In the genomic region with DNA sequence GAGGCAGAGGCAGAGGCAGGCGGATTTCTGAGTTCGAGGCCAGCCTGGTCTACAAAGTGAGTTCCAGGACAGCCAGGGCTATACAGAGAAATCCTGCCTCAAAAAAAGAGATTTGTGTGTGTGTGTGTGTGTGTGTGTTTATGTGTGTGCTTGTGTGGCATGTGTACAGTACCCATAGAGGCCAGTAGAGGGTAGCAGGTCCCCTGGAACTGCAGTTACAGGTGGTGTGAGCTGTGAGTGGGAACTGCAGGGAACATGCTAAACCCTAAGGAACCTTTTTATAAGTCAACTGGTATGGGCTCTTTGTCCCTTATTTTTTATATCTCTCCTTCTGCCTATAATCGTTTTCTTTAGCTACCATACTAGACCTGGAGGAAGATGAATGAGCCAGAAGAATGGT, we compare ENCODE assay signal across 13 mouse cellular contexts. TPM values are rescaled to one million over a fixed set of nuclear protein-coding genes. Genes with fewer than 3 reads are reported as not detected.
DNase-seq lines count a peak whose midpoint lies in the region; ATAC-seq and TF ChIP-seq lines count a peak whose summit lies in the region.
"Had no signal": no experiment of that assay in that cellular context is flagged by ENCODE, and none has a peak within 500 bp of the region (broad histone marks: within the 10 kb centered on the region; RNA-seq: fewer than 3 reads in every experiment).

No protein-coding gene starts in this region.

- no peak overlapping the region for H3K4me3 ChIP-seq in lung, embryonic 14.5 days (ENCODE audit: low read depth, low read length)
- no peak overlapping the region for H3K4me3 ChIP-seq in lung, adult 2 months (replicated peaks; ENCODE audit: extremely low read depth, low read depth, low read length)
- no peak overlapping the region for H3K4me3 ChIP-seq in forebrain, embryonic 13.5 days
- H3K4me3 ChIP-seq: lung, embryonic 15.5 days; midbrain, embryonic 13.5 days had no signal

- peaks cover 2% of the 10 kb centered on the region; the same call in 1 of the 2 replicates for H3K4me1 ChIP-seq in lung, embryonic 14.5 days (ENCODE audit: insufficient read depth)
- no peaks in the 10 kb centered on the region; the same call in 1 of the 2 replicates for H3K4me1 ChIP-seq in lung, adult 2 months (ENCODE audit: control insufficient read depth, insufficient read depth, low read length)
- peaks cover 5% of the 10 kb centered on the region for H3K4me1 ChIP-seq in forebrain, embryonic 13.5 days

- no peak overlapping the region for H3K4me2 ChIP-seq in lung, embryonic 14.5 days
- H3K4me2 ChIP-seq in forebrain, embryonic 13.5 days = no peak overlapping the region
- H3K4me2 ChIP-seq: lung, embryonic 15.5 days; midbrain, embryonic 13.5 days had no signal

- TF ChIP-seq POLR2A in lung, adult 2 months (IDR thresholded peaks at IDR 0.05; ENCODE audit: borderline replicate concordance, extremely low read depth, low read depth, low read length) = no peak

- TF ChIP-seq CTCF in lung, embryonic 14.5 days (IDR thresholded peaks at IDR 0.05; ENCODE audit: low read depth) = peak; percentile 37
- no peak for TF ChIP-seq CTCF in lung, adult 2 months (IDR thresholded peaks at IDR 0.05; ENCODE audit: insufficient read depth, low read length)

- H3K9me3 ChIP-seq in lung, embryonic 14.5 days (ENCODE audit: low read depth, low read length) = no peaks in the 10 kb centered on the region
- no peaks in the 10 kb centered on the region for H3K9me3 ChIP-seq in forebrain, embryonic 13.5 days (replicated peaks)
- H3K9me3 ChIP-seq: lung, embryonic 15.5 days; midbrain, embryonic 13.5 days had no signal

- no peak overlapping the region for H3K27ac ChIP-seq in lung, embryonic 14.5 days (ENCODE audit: low read depth)
- H3K27ac ChIP-seq in forebrain, embryonic 13.5 days = no peak overlapping the region
- H3K27ac ChIP-seq: lung, embryonic 15.5 days; midbrain, embryonic 13.5 days had no signal

- ATAC-seq in lung, embryonic 14.5 days (ENCODE audit: insufficient read depth) = no peak
- no peak for ATAC-seq in forebrain, embryonic 13.5 days
- ATAC-seq: midbrain, embryonic 13.5 days had no signal

- no peak overlapping the region for H3K9ac ChIP-seq in lung, embryonic 14.5 days
- no peak overlapping the region for H3K9ac ChIP-seq in forebrain, embryonic 13.5 days
- H3K9ac ChIP-seq: lung, embryonic 15.5 days; midbrain, embryonic 13.5 days had no signal

- no peaks in the 10 kb centered on the region for H3K36me3 ChIP-seq in lung, embryonic 14.5 days (ENCODE audit: insufficient read depth)
- H3K36me3 ChIP-seq in forebrain, embryonic 13.5 days (ENCODE audit: poor library complexity, severe bottlenecking) = no peaks in the 10 kb centered on the region
- H3K36me3 ChIP-seq: lung, embryonic 15.5 days; midbrain, embryonic 13.5 days had no signal

- H3K27me3 ChIP-seq in lung, embryonic 14.5 days (ENCODE audit: insufficient read depth, low read length) = no peaks in the 10 kb centered on the region
- H3K27me3 ChIP-seq in forebrain, embryonic 13.5 days = peaks cover 32% of the 10 kb centered on the region
- H3K27me3 ChIP-seq: midbrain, embryonic 13.5 days had no signal

- DNase-seq in cerebellum, postnatal 10 days = peak; percentile 28 to 42
- no peak for DNase-seq in cerebellum, adult 18-20 months
- DNase-seq in lung, embryonic 14.5 days = no peak
- DNase-seq in lung, adult 2 months = no peak
- DNase-seq in T-cell, adult 2 months (ENCODE audit: low spot score) = peak; percentile 33
- DNase-seq in thymus, postnatal 0 days (ENCODE audit: low spot score) = peak; percentile 22
- no peak for DNase-seq in cerebellum, adult 11 months
- DNase-seq: adrenal gland, postnatal 25 days; gastrocnemius, postnatal 14 days; kidney, postnatal 10 days had no signal

- WGBS in lung, embryonic 14.5 days = 74% methylated on average over 2 of the region's 3 CpGs
- 72% methylated on average over 2 of the region's 3 CpGs for WGBS in lung, adult 2 months
- 83% methylated on average over 3 of the region's 3 CpGs for WGBS in forebrain, embryonic 13.5 days

RNA-seq across cellular contexts. Expression of a gene that starts 3.8 kb away (rescaled TPM):
- 90.2 and 90.9 TPM in 2 replicates for polyA plus RNA-seq in lung, embryonic 14.5 days (2014; fragmentation: Nextera tagmentation; extraction: Ambion mirVana)
- 32.7 and 45.8 TPM in 2 replicates for polyA plus RNA-seq in lung, adult 2 months (2012; rRNA removed)
- 32.4 and 34.9 TPM in 2 replicates for polyA plus RNA-seq in thymus, postnatal 0 days (2015; fragmentation: Nextera tagmentation; extraction: Ambion mirVana)
- polyA plus RNA-seq in forebrain, embryonic 13.5 days (2015; fragmentation: Nextera tagmentation; extraction: Ambion mirVana) = 59.4 and 65.7 TPM in 2 replicates

RNA-seq across cellular contexts. Expression of a gene that starts 49.0 kb away (rescaled TPM):
- 2.6 and 3.7 TPM in 2 replicates for polyA plus RNA-seq in lung, embryonic 14.5 days (2014; fragmentation: Nextera tagmentation; extraction: Ambion mirVana)
- 45.0 and 52.8 TPM in 2 replicates for polyA plus RNA-seq in lung, adult 2 months (2012; rRNA removed)
- 5.8 and 7.3 TPM in 2 replicates for polyA plus RNA-seq in thymus, postnatal 0 days (2015; fragmentation: Nextera tagmentation; extraction: Ambion mirVana)
- polyA plus RNA-seq in forebrain, embryonic 13.5 days (2015; fragmentation: Nextera tagmentation; extraction: Ambion mirVana) = 0.91 and 1.1 TPM in 2 replicates

Comparison
In these comparisons a context has a peak if more than half of its experiments do, and no peak if none do; other contexts are left out.
1. DNase-seq: peak in cerebellum, postnatal 10 days (2 of 2), T-cell, adult 2 months (single experiment) and thymus, postnatal 0 days (single experiment); none in cerebellum, adult 18-20 months (0 of 2), lung, embryonic 14.5 days (single experiment), lung, adult 2 months (single experiment) and cerebellum, adult 11 months (single experiment).